Mouse (Mus musculus): ENCODE data around the gene Zfp991. TPM values are rescaled to one million over a fixed set of nuclear protein-coding genes. Genes with fewer than 3 reads are reported as not detected.
"Not testable (repeated sequence)": the region's sequence is repeated elsewhere in the genome, so short reads cannot be mapped to it uniquely, and the experiment has no call there.

Zfp991 gene
- 1 to 10 TPM; 7.3 to 8.6 TPM for total RNA-seq (2021)

DNA sequence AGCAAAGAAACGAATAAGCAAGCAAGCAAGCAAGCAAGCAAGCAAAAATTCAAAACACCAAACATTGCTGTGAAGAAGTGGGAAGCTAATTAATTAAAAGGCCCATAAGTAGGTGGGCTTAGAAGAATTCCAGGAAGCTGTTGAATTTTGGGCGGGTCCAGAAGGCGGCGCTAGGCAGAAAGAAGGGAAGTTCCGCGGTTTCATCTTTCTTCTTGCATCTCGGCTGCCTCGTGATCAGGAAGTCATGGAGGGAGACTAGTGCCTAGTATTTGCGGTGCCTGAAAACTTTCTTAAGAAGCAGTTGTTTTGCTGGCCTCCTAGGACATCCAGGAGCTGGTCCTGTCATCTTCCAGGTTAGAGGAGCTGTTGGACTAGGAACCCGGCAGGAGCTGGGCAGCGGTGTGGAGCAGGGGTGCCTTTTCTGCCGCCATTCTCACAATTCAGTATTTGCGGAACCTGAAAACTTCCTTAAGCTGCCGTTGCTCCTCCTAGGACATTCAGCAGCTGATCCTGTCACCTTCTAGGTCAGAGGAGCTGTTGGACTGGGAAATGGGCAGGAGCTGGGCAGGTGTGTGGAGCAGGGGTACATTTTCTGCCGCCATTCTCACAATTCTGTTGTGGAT is at the start of gene Zfp991:
Gene Zfp991, plus strand, starts transcription at position 202 of the 623 bp plus-strand sequence.
- DNase-seq (ENCODE audit: low spot score in 2 of 2); intact Hi-C loops (cut with DNase I): not testable (repeated sequence)

DNA sequence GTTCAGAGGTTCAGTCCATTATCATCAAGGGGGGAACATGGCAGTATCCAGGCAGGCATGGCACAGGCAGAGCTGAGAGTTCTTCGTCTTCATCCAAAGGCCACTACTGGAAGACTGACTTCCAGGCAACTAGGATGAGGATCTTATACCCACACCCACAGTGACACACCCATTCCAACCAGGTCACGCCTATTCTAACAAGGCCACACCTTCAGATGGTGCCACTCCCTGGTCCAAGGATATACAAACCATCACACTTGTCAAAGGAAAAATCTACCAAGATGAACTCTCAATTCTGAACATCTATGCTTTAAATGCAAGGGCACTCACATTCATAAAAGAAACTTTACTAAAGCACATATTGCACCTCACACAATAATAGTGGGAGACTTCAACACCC is 36.2 kb upstream of the Zfp991 start:
- intact Hi-C loops (cut with DNase I); DNase-seq (ENCODE audit: low spot score in 2 of 2): not testable (repeated sequence)

DNA sequence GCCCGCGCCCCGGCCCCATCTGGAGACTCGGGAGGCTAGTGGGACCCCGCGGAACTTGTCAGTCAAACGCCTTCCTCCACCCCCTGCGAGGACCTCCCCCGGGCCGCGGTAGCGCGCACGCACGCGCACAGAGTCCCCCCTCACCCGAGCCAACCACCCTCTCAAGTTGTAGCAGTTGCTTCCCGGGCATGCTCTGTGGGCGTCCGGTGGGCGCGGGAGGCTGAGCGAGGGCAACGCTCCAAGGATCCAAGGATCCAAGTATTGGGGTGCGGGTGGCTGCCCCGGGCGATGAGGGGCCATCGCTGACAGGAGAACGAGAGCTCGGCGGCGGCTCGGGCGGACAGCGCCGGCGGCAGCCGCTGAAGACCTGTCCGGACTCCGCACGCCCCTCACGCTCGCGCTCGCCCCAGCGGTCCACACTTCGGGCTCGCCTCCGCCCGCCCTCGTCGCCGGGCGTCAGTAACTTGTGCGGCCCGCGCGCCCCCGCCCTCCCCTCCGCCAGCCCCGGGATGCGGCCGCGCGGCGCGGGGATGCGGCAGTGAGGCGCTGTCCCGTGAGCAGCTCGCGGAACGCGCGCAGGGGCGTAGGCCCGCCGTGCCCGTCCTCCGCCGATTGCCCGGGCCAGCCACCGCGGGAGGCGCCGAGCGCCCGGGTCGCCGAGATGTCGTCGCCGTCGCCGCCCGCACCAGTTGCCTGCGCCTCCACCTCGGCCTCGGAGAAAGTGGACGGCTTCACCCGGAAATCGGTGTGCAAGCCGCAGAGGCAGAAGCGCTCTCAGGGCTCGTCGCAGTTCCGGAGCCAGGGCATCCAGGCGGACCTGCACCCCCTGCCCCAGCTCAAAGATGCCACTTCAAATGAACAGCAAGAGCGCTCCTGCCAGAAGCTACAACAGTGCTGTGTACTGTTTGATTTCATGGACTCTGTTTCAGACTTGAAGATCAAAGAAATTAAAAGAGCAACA is 29.9 kb upstream of the Zfp991 start:
- intact Hi-C loops (cut with DNase I): not testable (repeated sequence)
- DNase-seq (ENCODE audit: low spot score in 2 of 2): peak in 1 of 2 experiments; percentile 15

DNA sequence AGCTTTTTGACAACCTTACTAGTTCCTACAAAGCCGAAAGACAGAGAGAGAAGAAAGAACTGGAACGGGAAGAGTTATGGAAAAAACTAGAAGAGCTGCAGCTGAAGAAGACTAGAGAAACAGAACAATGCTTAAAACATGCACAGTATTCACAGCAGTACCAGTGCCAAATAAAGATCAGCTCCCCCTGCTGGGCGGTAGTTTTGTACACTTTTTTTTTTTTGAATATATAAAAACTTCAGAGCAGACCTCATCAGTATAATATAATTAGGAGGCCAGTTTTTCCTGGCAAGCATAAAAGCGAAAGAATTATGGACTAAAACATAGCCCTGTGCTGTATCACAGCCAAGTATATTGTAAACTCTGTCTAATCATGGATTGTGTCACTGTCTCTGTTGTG is 28.0 kb upstream of the Zfp991 start:
- intact Hi-C loops (cut with DNase I); DNase-seq (ENCODE audit: low spot score in 2 of 2): not testable (repeated sequence)

DNA sequence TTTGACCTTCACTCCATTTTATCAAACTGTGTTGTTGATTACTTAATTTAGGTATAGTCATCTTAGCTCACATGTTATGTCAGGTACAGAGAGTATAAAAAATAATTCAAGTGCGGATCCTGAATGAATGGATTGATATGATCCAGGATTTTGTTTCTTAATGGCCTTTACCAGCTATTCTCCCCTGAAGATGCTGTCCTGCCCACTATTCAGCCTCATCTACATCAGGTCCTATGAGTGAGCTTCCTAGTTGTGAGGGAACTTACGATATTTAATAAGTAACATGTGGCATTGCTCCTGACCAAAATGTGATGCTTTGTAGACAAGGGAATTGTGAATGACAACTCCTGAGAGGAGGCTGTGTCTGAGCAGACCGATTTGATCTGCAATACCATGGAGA is 14.0 kb upstream of the Zfp991 start:
- DNase-seq (ENCODE audit: low spot score in 2 of 2); intact Hi-C loops (cut with DNase I): not testable (repeated sequence)

DNA sequence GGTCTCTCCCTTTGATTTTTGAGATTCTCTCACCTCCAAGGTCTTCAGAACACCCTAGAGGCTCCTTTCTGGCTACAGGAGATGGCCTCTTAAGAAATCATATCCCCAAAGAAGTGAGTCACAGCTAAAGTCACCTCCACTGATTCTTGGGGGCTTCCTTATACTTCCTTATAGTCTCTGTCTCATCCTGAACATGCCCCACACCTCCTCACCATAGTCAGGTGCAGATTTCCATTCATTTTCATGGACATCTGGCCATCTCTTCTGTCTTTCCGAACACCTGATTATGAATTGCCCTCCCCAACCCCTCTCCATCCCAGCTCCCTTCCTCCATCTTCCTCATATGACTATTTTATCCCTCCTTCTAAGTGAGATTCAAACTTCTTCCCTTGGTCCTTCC is 9.6 kb upstream of the Zfp991 start:
- intact Hi-C loops (cut with DNase I): loop anchor here (5.0 kb wide), 1 partner anchor 315 kb away; no protein-coding TSS in a partner anchor
- DNase-seq (ENCODE audit: low spot score in 2 of 2): not testable (repeated sequence)

DNA sequence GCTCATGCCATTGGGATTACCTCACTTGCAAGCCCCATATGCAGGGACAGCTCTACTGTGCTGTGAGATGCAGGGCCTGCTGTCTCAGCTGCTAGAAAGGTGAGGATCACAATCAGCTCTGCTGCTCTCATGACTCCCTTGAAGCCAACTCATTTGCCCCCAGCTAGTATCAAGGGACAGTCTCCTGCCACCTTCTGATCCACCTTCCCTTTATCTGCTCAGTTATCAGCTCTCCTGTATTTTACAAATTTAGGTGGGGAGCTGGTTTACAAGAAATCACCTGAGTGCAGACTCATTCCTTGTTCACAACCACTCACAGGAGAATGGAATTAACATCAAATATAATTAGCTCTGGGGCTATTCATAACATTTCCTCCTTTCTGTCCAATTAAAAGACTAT is 8.0 kb upstream of the Zfp991 start:
- intact Hi-C loops (cut with DNase I): loop anchor here (5.0 kb wide), 1 partner anchor 314 kb away; no protein-coding TSS in a partner anchor
- not testable (repeated sequence) for DNase-seq (ENCODE audit: low spot score in 2 of 2)

DNA sequence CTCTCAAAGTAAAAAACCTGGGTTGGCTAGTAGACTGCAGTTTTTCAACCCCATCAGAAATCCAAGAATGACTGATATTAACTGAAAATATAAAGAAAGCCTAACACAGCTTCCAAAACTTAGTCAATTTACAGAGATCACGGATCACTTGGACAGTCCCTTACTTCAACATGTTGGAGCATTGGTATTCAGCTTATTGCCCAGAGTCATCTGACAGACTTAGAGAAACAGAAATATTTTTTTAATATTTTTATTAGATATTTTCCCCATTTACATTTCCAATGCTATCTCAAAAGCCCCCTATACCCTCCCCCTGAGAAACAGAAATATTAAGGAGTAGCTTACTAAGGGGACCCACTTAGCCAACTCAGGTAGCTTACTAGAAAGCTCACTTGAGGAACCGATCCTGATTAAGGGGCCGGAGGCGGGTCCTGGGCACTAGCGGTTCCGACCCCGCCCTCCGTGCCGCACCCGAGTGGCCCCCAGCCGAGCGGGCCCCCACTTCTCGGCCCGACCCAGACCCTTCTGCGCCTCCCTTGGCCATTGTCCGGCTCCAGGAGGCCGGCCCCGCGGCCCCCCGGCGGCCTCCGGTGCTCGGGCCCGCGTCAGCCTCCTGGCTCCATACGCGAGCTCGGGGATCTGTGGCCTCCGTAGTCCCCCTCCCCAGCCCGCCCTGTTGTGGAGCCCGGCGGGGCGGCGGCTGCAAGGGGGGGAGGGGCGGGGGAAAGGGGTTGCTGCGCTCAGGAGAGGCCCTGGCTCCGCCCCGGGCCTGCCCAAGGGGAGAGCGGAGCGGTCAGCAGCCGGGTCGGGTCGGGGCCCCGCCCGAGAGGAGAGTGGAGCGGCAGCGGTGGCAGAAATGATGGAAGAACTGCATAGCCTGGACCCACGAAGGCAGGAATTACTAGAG is 7.2 kb upstream of the Zfp991 start:
- intact Hi-C loops (cut with DNase I): loop anchor here (5.0 kb wide), 1 partner anchor 313 kb away; no protein-coding TSS in a partner anchor
- peak in 1 of 2 experiments; percentile 21 for DNase-seq (ENCODE audit: low spot score in 2 of 2)

DNA sequence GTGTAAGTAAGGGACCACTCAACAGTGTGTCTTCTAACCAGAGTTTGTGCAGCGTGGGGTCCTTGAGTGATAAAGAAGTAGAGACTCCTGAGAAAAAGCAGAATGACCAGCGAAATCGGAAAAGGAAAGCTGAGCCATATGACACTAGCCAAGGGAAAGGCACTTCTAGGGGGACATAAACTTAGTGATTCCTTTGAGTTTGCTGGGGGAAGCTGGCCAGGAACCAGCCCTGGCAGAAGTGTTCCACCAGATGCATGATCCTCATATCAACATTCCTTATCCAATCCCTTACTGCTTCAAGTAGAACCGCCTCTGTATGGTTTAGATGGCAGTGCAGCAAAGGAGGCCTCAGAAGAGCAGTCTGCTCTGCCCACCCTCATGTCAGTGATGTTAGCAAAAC is 6.5 kb upstream of the Zfp991 start:
- intact Hi-C loops (cut with DNase I); DNase-seq (ENCODE audit: low spot score in 2 of 2): not testable (repeated sequence)

DNA sequence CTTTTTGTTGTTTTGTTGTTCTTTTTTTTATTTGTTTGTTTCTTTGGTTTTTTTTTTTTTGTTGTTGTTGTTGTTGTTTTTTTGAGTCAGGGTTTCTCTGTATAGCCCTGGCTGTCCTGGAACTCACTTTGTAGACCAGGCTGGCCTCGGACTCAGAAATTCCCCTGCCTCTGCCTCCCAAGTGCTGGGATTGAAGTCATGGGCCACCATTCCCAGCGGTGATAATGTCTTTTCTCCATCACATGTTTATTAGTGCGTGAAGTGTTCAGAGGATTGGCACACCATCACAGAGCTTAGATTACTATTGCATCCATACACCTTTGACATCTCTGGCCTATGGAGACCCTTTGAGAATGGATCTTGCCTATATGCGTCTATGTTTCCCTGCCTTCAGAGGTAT is 6.0 kb upstream of the Zfp991 start:
- DNase-seq (ENCODE audit: low spot score in 2 of 2); intact Hi-C loops (cut with DNase I): not testable (repeated sequence)

DNA sequence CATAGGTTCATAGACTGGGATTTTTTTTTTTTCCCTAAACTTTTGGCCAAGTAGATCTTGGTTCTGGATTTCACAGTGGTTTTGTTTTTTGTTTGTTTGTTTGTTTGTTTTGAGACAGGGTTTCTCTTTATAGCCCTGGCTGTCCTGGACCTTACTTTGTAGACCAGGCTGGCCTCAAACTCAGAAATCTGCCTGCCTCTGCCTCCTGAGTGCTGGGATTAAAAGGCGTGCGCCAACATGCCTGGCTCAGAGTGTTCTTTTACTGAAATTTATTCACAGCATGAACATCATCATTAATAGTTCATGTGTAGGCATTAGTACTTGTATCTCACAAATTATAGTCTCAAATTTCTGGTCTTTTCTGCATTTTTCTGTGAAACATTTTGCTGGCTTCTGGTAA is 5.4 kb upstream of the Zfp991 start:
- intact Hi-C loops (cut with DNase I): not testable (repeated sequence)

DNA sequence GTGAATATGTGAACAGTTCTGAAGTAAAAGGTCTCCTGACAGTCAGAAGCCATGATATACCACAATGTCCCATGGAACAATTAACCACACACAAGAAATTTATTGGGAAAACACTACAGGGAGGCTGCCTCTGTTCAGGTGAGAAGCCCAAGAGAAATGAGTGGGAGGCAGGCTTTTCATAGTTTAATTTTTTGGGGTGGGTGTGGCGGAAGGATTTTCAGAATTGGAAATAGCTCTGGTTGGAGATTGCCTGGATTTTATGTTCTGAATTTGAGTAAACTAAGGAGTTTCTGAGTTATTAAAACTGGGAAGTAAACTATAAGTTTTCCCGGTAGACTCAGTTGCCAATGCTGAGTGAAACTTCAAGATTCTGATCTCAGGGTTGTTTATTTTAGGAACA is 4.7 kb upstream of the Zfp991 start:
- DNase-seq (ENCODE audit: low spot score in 2 of 2); intact Hi-C loops (cut with DNase I): not testable (repeated sequence)

More for the DNA sequence above, 5.4 kb upstream of the Zfp991 start:
- not testable (repeated sequence) for DNase-seq (ENCODE audit: low spot score in 2 of 2)

DNA sequence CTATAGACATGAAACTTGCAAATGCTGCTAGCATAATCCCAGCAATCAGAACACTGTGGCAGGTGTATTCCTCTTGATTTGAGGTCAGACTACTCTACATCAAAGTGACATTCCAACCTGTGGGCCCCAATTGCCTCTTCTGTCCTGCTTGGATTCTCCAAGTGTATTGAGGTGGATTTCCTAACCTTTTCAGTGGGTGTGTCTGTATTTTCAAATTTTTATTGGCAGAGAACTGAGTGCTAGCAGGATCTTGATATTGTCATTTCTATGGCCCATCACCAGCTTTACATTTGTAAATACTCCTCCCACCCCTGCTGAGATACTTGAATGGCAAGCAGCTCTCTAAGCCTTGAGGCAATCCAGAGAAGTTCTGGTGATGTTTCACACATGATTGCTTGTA is 3.7 kb upstream of the Zfp991 start:
- intact Hi-C loops (cut with DNase I); DNase-seq (ENCODE audit: low spot score in 2 of 2): not testable (repeated sequence)

DNA sequence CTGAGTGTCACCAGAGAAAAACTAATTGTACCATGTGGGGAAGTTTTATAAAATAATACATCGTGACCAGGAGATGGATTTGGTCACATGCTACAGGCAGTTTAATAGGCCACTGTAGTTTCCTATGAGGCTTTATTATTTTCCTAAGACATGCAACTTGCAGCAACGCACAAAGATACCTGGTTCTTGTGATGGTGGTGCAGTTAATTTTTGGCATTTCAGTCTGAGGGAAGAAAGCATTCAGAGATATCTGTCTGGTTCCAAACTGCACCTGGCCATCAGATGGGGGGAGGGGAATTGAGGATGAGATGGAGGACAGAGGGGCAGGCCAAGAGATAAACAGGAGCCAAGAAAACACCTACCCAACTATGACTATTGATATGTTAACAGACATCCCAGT is 1.8 kb downstream of the Zfp991 start:
- DNase-seq (ENCODE audit: low spot score in 2 of 2); intact Hi-C loops (cut with DNase I): not testable (repeated sequence)

DNA sequence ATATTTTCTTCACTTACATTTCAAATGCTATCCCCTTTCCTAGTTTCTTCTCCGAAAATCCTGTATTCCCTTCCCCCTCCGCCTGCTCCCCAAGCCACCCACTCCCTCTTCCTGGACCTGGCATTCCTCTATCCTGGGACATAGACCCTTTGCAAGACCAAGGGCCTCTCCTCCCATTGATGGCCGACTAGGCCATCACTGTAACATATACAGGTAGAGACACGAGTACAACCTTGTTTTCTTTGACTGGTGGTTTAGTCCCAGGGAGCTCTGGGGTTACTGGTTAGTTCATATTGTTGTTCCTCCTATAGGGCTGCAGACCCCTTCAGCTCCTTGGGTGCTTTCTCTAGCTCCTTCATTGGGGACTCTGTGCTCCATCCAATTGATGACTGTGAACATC is 9.9 kb downstream of the Zfp991 start:
- DNase-seq (ENCODE audit: low spot score in 2 of 2); intact Hi-C loops (cut with DNase I): not testable (repeated sequence)

DNA sequence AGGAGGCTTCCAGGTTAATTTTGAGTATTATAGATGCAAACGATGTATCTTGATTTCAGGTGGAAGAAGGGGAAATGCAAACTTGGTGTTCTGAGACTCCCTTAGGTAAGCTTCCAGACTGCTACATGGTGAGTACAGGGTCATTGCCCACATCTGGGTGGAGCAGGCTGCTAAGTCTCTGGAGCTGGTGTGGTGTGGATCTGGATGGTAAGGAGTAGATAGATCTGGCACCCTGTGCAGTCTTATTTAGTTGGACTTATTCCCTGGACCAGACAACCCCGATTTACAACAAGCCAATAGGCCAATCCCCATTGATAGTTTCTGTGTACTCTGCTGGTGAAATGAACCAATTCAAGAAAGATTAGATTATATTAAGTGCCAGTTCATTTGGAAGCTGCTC is 33.4 kb downstream of the Zfp991 start:
- DNase-seq (ENCODE audit: low spot score in 2 of 2); intact Hi-C loops (cut with DNase I): not testable (repeated sequence)

DNA sequence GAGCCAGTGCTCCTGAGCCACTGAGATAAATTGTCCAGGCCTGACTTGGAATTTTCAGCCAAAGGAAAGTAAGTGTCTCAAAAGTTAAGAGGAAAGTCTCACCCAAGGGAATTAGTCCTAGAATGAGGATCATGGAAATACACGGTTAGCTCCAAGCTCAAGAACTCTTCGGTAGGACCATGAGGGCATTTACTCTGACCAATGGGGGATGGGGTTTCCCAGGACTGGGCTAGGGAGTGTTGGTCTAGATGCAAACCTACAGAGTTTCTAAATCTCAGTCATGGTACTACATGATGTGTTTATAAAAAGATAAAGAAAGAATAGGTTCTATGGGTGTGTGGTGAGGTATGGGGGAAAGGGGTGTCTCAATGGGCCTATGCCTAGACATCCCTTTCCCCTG is 38.7 kb downstream of the Zfp991 start:
- intact Hi-C loops (cut with DNase I); DNase-seq (ENCODE audit: low spot score in 2 of 2): not testable (repeated sequence)

DNA sequence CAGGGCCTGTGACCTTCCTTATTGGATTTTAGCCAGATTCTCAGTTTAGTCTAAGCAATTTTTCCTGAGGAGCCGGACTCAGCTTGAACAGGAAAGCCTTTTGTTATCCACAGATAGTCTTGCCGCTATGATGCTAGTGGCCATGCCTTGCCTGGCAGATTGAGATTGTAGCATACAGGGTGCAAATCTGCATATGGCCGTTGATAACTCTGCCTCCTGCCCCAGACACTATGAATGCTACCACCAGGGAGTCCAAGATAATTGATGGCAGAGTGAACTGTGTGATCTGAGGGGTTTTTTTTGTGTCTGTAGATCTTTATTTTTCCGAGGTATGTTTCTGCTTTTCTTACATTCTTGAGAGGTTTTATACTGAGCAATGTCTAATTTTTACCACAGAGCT is 39.7 kb downstream of the Zfp991 start:
- DNase-seq (ENCODE audit: low spot score in 2 of 2); intact Hi-C loops (cut with DNase I): not testable (repeated sequence)

DNA sequence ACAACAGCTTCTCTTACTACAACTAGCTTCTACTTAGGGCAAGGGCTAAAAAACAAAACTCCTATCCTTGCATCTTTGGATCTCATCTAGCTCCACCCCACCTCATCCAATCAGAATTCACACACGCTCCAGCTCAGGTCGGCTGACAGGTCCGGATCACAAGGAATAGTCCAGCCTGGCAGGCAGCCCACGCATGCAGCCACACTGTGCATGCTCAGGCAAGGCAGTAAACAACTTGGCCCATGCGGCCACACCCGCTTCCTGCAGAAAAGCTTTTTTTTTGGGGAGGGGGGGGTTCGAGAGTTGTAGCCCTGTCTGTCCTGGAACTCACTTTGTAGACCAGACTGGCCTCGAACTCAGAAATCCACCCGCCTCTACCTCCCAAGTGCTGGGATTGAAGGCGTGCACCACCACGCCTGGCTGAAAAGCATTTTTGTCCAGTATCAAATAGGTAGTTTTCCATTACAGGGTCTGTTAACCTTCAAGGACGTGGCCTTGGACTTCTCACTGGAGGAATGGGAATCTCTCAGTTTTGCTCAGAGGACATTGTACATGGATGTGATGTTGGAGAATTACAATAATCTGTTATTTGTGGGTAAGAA is 44.5 kb downstream of the Zfp991 start:
- intact Hi-C loops (cut with DNase I); DNase-seq (ENCODE audit: low spot score in 2 of 2): not testable (repeated sequence)

Measured in left cerebral cortex, postnatal 36 days (tissue).